Mouse (Mus musculus) urinary bladder, postnatal 4 days (tissue): Measurements from ENCODE around the gene Tgm5.
"Not testable (repeated sequence)": the region's sequence is repeated elsewhere in the genome, so short reads cannot be mapped to it uniquely, and the experiment has no call there.

ENCODE experiments used
- DNase-seq, 2 experiments: peaks; one replicate each; pipeline ENCODE4 v3.0.0; 2021 to 2022; ENCODE audit warnings: low spot score in 2 of 2

Gene Tgm5

DNA sequence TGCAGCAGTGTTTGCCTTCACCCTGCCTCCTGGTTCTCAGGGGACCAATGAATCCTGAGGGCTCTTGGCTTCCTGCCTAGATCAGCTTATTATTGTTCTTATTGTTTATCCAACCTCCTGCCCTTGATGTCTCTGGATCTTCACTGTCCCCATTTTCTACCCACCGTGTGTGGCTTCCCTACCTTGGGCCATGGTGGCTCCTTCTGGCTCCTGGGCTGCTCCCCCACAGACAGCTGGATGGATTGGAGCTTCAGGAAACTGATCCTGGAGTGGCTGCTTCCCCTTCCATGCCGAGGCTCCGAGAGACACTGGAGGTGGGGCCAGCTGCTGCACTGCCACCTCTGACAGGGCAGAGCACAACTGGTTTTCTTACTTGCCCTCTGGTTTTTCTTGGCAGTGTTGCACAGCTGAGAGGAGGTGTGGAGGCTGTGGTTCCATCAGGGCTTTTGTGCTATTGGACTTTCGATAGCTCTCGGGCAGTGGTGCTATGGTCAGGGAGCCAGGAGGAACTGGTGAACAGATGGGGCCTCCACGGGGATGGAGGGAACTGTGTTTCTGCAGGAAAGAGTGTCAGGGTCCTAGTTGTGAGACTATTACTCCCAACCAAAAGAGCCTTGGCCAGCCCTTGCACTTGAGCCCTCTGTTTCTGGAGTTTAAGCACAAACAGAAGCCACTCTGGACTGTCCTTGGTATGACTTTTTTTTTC lies at the start of gene Tgm5:
Tgm5 (minus strand) TSS at position 362 of the 706 bp plus-strand sequence.
- peak in 1 of 2 experiments; percentile 58 for DNase-seq

DNA sequence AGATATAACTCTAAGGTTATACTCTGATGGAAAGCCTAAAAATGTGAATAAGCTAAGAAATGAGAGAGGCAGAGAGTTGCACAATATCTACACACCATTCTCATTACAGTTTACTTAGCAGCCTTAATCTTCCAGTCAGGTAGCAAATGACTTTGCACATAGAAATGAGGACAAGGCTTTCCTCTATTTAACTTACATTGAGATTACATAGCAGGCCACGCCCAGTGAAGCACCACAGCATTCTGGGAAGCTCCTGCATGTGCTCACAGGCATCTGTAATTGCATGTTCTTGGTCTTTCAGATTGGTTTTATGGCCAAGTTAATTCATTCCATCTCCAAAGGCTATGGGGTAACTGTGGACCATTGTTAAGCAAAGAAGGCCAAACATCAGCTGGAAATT lies 47.2 kb upstream of the Tgm5 start:
- no peak for DNase-seq

DNA sequence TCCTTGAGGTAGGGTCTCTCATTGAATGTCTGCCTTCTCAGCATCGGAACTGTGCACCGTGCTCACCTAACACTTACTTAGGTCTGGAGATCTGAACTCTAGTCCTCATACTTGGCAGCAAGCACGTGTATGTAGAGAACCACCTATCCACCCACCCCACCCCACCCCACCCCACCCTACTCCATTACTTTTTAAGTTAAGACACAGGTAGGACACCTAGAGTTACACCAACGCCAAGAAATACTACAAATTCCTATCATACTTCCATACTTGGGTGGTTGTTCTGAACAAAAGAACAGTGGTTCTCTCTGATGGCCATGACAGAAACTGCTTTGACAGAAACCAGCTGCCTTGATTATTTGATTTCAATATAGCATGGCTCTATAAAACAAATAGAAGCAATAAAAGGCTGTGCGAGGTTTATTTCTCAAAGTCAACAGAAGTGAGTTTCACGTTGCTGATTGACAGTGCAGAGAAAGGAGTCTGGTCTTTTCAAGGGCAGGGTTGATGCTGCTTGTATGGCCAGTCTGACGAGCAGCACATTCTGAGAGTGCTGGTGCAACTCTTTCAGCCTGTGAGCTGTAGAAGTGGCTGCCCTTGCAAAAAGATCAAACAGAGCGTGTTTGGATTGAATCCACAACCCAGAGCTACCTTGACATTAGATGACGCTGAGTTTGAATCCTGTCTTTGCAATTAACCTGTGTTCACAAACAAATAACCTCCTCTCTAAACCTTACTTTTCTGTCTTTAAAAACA lies 43.4 kb upstream of the Tgm5 start:
- no peak for DNase-seq

DNA sequence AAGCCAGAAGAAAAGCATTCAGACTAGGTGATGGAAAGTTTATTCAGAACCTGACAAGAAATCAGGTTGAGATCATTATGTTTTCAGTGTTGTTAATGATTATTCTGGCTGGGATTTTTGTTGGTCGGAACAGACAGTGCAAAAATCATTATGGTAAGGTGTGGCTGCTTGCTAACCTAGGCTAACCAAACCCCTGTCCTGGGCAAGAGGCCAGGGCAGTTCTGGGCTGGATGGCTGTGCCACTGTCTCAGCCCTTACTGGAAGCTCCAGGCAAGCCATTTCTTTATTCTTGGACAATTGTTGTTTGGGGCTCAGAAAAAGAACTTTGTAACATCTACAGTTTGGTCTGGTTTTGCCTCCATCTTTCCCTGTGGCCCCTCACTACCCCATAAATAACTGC lies 41.9 kb upstream of the Tgm5 start:
- no peak for DNase-seq

DNA sequence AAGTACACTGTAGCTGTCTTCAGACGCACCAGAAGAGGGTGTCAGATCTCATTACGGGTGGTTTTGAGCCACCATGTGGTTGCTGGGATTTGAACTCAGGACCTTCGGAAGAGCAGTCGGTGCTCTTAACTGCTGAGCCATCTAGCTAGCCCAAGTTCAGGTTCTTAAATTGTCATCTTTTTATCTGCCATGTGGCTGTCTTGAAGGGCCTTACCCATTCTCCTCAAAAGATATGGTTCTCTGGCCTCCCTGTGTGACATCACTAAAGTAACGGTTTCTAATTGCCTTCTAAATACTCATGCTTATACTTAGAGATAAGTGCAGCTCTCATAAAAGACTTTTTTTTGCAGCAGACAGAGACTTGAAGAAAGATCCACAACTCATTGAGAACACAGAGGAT lies 40.7 kb upstream of the Tgm5 start:
- DNase-seq: not testable (repeated sequence)

DNA sequence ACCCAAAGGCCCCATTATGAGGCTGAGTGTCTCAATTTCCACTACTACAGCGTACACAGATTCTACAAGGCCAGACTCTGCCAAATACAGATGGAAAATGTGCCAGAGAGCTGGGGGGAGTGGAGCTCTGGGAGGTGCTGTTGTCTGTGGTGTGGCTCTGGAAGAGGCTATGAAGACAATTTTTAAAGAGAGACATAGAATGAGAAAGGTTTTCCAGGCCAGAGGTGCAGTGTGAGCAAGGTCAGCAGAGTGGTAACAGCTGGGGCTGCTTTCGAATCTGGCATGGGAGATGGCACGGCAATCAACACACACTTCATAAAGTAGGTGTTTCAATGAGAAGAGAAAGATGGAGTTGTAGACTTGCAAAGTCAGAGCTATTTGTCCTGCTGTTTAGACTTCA lies 33.6 kb upstream of the Tgm5 start:
- DNase-seq: no peak

DNA sequence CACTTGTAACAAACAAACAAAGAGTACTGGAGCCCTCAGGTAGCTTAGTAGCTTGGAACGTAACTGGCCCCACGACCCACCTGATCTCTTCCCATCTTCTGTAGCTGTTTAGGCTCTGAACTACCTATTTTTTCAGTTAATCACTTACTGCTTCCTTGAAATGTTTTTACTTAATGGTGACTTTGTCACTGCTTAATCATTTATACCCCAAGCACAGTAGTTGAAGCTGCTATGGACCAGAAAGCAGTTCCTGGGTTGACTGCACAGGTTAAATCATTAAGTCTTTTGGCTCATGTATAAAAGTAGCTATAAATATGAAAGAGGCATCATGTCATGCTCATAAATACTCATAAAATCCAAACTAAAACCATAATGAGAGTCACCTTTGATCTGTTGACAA lies 29.8 kb upstream of the Tgm5 start:
- DNase-seq: no peak

DNA sequence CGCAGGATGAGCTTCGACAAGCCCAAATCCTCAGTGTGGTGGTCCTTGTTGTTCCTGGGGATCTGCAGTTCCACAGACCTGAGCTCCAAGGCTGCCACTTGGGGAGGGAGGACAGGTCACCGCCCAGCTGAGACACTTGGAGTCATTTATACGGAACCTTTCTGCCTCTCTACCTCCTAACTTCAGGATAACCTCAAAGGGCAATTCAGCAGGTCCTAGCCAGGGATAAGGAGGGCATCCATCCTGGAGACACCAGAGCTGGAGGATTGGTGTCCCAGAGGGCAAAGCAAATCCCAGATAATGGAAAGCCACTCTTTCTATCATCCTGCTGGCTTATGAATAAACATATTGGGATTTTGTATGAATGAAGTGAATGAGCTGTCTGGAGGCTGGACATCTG lies 24.1 kb upstream of the Tgm5 start, which contains the start of gene Tgm7:
Tgm7 (minus strand) TSS at position 101 of the 400 bp plus-strand sequence.
- no peak for DNase-seq

DNA sequence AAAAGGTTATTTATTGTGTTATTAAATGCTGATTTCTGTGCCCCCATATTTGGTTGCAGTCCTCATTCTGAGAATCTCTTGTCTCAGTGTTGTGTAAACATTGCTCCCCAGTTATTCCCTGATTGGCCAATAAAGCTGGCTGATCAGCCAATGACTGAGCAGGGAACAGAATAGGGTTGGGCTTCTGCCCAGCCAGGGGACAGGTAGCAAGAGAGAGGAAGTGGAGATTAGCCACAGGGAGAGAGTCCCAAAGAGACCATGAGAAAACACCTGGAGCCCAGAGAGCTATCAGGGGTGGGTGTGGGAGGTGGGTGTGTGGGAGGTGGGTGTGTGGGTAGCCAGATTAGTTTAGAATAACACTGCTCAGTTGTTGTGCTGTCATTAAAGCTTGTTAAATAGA lies 20.3 kb upstream of the Tgm5 start:
- DNase-seq: no peak

DNA sequence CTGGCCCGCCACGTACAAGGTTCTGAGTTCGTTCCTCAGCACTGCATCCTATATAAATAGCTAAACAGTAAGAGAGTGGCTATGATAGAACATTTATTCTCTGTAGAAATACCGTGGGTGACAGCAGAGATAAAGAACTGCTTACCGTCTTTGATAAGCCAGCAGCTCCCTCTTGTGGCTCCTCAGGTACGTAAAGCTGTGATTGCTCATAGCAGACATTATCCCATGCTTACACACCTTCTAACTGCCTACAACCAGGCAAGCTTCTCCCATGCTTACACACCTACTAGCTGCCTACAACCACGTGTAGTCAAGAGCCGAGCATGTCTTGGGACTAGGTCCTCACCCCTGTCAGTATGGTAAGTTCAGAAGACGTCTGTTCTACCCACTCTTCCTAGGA lies 16.4 kb upstream of the Tgm5 start:
- no peak for DNase-seq

DNA sequence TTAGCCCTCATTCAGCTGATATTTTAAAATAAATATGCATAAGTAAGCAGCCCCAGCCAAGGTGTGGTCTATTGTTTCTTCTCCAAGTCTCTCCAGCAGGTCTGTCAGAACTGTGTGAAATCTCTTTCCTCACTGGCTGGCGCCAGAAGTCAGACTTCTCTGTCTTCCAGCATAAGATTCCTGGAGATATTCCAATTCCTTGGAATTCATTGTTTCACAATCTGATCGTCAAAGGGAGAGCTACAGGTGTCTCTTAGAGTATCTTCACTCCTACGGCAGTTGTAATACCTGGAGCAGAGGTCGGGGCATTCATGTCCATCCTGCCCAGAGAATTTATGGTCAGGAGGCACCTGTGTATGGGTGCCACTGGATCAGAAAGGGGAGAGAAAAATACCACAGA lies 4.1 kb upstream of the Tgm5 start:
- DNase-seq: no peak

DNA sequence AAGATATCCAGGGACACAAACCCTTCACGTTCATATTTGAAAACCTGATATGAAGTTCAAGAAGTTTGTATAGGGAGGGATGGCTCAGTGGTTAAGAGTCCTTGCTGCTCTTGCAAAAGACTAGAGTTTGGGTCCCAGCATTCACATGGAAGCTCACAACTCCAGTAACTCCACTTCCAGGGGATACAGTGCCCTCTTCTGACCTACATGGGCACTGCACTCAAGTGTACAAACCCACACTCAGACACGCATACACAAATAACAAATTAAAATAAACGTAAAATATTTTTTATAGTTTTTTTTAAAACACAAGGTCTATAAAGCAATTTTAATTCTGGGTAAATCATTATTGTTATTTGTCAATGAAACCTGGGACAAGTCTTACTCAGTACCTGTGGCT lies 2.9 kb upstream of the Tgm5 start:
- no peak for DNase-seq

DNA sequence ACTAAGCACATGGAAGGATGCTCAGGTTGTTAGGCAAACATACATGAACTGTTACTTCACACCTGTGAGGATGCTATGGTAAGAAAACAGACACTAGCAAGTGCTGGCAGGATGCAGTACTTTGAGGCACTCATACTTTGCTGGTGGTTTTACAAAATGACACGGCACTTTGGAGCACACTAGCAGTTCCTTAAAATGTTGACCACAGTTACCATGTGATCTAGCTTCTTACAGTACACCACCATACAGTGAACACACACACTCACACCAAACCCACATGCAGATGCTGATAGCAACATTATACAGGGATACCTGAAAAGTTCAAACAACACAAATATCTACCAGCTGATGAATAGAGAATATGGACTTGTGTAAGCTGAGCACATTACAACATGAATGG lies 3.0 kb downstream of the Tgm5 start:
- DNase-seq: no peak

DNA sequence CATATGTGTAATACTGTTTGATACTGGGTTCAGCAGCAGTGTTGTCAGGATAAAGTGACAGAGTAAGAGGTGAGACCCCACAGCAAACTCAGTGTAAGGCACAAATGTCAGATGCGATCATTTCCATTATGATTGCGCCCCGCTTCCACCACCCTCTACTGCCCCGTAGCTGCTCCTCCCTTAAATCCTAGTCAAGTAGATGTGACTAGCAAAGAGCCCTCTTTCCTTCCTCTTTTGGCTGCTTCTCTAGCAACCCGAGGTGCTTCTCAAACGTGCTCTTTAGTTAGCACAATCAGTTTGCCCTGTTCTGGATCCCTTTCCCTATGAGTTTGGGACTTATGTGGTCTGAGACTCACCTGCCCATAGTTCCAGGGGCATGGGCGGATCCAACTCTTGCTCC lies 10.9 kb downstream of the Tgm5 start:
- no peak for DNase-seq

DNA sequence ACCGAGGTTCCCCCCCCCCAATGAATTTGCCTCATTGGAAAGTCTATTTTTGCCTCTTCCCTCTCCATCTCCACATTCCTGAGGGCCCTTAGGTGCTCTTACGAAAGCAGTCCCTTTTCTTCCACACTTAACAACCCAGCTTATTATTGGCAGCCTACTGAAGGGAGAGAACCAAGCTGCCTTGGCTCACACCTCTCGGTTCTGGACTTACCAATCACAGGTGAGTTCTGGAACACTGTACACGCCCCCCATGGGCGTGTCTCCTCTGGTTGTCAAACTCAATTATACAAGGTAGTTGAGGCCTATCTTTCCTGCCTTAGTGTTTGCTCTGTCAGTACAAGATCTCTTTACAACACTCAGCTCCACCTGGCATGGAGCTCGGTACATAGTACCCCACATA lies 13.8 kb downstream of the Tgm5 start:
- no peak for DNase-seq

DNA sequence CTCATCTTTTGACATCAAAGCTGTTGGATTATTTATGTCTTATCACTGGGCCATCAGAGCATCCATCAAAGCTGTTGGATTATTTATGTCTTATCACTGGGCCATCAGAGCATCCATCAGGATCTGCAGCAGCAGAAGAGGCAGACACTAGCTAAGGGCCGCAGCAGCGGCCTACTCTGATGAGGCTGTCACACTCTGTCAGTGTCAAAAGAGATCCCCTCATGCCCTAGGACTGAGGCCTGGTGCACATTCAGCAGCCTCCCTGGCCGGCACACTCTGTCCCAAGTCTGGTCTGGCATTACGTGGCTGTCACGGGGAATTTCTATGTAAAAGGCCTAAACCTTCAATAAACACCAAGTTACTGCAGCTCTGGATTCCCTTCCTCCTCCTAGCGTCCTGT lies 16.1 kb downstream of the Tgm5 start:
- DNase-seq: no peak

DNA sequence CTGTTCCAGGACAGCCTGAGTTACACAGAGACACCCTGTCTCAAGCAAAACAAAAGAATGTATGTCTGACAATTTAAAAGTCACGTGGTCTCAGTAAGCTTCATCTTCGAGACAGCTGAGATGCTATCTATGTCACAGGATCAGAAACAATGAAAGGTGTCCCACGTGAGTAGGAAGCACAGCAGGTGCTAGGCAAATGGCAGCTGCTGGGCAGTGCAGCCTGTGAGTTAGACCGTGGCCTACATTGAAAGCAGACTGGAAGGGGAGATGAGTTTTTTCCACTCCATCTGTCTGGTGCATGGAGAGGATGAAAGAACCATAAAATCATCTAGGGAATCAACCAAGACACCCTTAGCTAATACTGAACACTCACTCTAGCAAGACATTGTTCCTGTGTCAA lies 18.5 kb downstream of the Tgm5 start:
- no peak for DNase-seq

DNA sequence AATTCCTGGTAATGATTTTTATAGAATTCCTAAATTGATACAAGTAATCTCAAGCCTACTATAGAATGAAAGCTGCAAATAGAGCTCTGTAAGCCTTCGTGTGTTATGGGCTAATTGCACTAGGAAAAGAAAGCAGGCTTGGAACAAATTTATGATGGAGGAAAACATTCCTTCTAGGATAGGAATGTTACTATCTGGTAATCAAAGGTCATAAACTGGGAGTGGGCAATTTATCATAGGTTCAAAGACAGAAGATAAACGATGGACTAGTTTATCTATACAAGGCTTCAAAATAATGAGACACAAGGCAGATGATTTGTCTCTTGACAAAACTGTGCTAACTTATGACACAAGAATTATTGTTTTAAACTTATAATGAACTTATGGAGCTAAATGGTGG lies 24.3 kb downstream of the Tgm5 start:
- DNase-seq: no peak

DNA sequence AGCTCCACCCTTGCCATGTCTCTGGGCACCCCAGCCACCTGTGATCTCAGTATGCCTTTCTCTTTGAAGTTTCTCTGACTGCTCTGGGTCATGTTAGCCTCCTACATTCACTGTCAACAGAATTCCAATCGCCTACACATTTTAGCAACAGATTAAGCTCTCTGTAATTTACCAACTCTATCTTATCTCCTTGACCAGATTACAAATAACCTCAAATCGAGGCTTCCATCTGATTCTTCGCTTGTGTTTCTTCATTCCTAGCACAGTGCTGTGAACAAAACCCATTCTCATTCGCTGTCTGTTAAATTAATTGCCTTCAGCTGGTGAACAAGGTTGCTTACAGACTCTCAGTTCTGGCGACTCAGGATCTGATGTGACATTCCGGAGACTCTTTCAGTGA lies 27.6 kb downstream of the Tgm5 start:
- no peak for DNase-seq

DNA sequence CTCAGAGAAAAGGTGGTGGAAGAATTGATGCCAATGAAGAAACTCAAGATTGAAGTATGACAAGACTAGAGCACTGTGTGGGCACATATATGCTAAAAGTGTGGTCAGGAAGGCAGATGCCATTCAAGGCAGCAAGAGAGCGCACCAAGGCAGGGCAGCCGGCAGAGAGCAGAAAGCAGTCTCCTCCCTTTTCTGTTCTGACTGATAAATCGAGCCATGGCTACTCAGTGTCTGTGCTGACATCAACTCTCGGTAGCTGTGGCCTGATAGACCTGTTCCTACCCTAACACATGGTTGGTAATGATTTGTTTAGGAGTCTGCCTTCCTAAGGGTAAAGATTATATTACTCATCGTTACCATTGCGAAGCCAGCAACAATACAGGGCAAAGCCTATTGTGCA lies 29.7 kb downstream of the Tgm5 start:
- no peak for DNase-seq

DNA sequence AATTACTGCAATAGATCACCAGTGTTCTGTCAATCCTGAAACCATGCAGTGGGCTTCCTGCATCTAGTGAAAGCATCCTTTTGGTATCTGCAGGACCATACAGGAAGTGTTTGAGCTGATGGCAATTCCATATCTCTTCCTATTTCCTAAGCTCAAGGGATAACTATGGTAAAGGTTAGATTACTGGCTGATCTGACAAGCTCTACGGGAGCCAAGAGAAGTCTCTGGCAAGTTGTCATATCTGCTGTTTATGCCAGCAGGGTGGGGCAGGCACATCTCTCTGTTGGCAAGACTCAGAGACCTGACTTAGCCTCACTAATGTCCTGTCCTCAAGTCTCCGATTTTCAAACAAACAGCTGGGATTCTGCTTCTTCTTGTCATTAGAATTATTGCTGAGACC lies 31.6 kb downstream of the Tgm5 start:
- no peak for DNase-seq

DNA sequence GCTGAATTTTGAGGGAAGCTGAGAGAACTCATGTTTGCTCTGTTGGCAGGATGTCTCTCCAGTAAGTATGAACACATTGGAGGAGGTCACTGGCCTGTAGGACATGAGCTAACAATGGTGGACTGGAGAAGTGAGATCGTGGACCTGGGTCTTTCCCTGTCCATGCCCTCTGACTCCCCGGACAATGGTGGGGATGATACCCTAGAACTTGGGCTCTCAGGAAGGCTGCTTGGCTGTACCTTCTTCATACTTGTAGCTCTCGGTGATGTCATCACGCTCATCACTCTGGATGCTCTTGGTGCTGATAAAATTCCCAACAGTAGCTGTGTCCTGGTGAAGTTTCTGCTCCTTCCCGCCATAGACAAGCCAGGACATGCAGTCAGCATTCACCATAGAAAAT lies 33.5 kb downstream of the Tgm5 start:
- DNase-seq: no peak

DNA sequence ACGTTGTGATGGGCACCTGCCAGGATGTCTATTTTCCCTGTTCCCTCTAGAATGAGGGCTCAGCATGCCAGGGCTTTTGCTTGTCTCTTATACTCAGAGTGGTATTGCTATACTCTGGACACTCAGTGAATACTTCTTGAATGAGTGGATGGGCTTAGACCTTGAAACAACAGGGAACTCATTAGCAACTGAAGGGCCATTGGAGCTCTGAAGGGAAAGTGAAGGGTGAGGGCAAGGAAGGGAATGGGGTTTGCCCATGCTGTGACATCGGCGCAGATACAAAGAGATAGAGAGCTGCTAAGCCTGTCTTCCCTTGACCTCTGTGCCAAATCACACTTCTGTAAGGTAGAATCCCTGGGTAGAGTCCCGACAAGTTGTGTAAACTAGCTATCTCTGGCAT lies 40.0 kb downstream of the Tgm5 start:
- DNase-seq: no peak

DNA sequence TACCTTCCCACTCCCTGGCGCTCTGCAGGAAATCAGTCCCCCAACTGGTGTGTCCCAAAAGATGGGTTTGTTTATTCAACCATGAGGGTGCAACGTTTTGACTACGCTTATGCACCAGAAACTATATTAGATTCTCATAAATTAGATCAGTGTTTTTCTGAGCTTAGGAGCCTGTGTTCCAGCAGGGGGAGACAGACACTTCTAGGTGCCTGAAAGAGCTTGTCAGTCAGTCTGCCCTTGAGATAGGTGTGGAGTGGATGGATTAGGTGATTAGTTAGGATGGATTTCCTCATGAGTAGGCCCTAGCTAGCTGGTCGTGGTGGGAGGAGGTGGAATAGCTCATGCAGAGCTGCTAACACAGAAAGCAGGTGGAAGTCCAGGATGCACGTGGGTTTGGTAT lies 44.5 kb downstream of the Tgm5 start:
- DNase-seq: no peak
